Mouse (Mus musculus): ENCODE results near the gene Rapgef5. TPM values are rescaled to one million over a fixed set of nuclear protein-coding genes. Genes with fewer than 3 reads are reported as not detected.

The Rapgef5 gene
- polyA plus RNA-seq, 1 experiment from 2014 or later = 25.7 TPM

GRCm38 (mm10) chr12:117699950-117700665 lies 183.8 kb downstream of the Rapgef5 start:
- no peak for DNase-seq (ENCODE audit: low spot score)
- H3K4me1 ChIP-seq (ENCODE audit: control insufficient read depth, insufficient read depth, low read length) = peaks cover 2% of the 10 kb centered on the region; the same call in 1 of the 2 replicates
- no peak for ATAC-seq
- no peak overlapping the region for H3K4me2 ChIP-seq (ENCODE audit: low read length)
- no peaks in the 10 kb centered on the region for H3K36me3 ChIP-seq (ENCODE audit: control insufficient read depth, insufficient read depth, low read length)
- no peak overlapping the region for H3K27ac ChIP-seq (ENCODE audit: low read depth, low read length)
- H3K27me3 ChIP-seq (replicated peaks; ENCODE audit: control insufficient read depth, insufficient read depth, low read length) = no peaks in the 10 kb centered on the region
- H3K4me3 ChIP-seq (ENCODE audit: low read depth, low read length) = no peak overlapping the region
- no peaks in the 10 kb centered on the region for H3K9me3 ChIP-seq (replicated peaks; ENCODE audit: control insufficient read depth, low read length)
- WGBS = 81% methylated on average over 3 of the region's 3 CpGs
- H3K9ac ChIP-seq (ENCODE audit: low read length) = no peak overlapping the region

GRCm38 (mm10) chr12:117700927-117701326 lies 184.6 kb downstream of the Rapgef5 start:
- ATAC-seq (no peak), DNase-seq (ENCODE audit: low spot score) (no peak)
- H3K4me1 ChIP-seq (ENCODE audit: control insufficient read depth, insufficient read depth, low read length) = peaks cover 2% of the 10 kb centered on the region; the same call in 1 of the 2 replicates
- no peak overlapping the region for H3K9ac ChIP-seq (ENCODE audit: low read length)
- no peaks in the 10 kb centered on the region for H3K27me3 ChIP-seq (replicated peaks; ENCODE audit: control insufficient read depth, insufficient read depth, low read length)
- H3K36me3 ChIP-seq (ENCODE audit: control insufficient read depth, insufficient read depth, low read length) = no peaks in the 10 kb centered on the region
- H3K9me3 ChIP-seq (replicated peaks; ENCODE audit: control insufficient read depth, low read length) = no peaks in the 10 kb centered on the region
- no peak overlapping the region for H3K27ac ChIP-seq (ENCODE audit: low read depth, low read length)
- H3K4me3 ChIP-seq (ENCODE audit: low read depth, low read length) = no peak overlapping the region
- no peak overlapping the region for H3K4me2 ChIP-seq (ENCODE audit: low read length)
- 87% methylated on average over 6 of the region's 6 CpGs for WGBS

DNA sequence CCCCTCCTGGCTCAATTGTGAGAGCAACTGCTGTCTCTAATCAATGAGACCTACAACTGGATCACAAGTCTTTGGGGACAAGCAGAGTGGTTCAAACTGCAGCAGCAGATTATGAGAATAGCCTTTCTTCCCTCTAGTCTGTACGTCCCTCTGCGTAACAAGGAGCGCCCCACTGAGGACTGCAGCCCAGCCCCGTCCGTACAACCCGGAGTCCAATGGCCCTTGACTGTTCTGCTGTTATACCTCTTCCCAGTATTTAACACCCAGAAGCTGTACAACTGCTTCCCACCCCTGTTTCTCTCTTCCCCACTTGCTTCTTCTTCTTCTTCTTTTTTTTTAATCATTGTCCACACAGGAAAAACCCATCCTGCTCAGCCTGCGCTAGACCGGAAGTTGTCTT lies 186.0 kb downstream of the Rapgef5 start:
- no peaks in the 10 kb centered on the region for H3K36me3 ChIP-seq (ENCODE audit: control insufficient read depth, insufficient read depth, low read length)
- DNase-seq (ENCODE audit: low spot score) = no peak

DNA sequence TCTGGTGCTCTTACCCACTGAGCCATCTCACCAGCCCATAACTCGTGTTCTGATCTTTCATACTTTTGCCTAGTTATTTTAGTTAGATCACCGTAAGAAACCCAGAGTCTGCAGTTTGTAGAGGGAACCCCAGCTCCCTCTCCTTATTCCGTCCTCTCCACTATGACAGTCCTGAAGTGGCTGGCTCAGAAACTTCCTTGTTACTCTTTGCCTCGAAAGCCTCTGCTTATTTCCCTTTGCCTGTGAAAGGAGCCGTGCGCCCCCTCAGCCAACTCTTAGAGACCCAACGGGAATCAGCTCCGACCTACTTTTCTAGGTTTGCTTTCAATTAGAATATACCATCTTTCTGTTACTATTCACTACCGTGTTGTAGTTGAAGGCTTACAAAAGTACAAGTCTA lies 186.6 kb downstream of the Rapgef5 start:
- no peak overlapping the region for H3K4me3 ChIP-seq (ENCODE audit: low read depth, low read length)
- H3K27ac ChIP-seq (ENCODE audit: low read depth, low read length) = no peak overlapping the region
- H3K9me3 ChIP-seq (replicated peaks; ENCODE audit: control insufficient read depth, low read length) = no peaks in the 10 kb centered on the region
- H3K4me1 ChIP-seq (ENCODE audit: control insufficient read depth, insufficient read depth, low read length) = peaks cover 2% of the 10 kb centered on the region; the same call in 1 of the 2 replicates
- whole genome bisulfite sequencing = 88% methylated on average over 9 of the region's 9 CpGs
- no peaks in the 10 kb centered on the region for H3K27me3 ChIP-seq (replicated peaks; ENCODE audit: control insufficient read depth, insufficient read depth, low read length)
- no peak overlapping the region for H3K9ac ChIP-seq (ENCODE audit: low read length)
- no peak for DNase-seq (ENCODE audit: low spot score)
- no peak for ATAC-seq
- no peak overlapping the region for H3K4me2 ChIP-seq (ENCODE audit: low read length)
- H3K36me3 ChIP-seq (ENCODE audit: control insufficient read depth, insufficient read depth, low read length) = no peaks in the 10 kb centered on the region

More for the DNA sequence above, 186.0 kb downstream of the Rapgef5 start:
- Histone ChIP-seq H3K27me3 (replicated peaks; ENCODE audit: control insufficient read depth, insufficient read depth, low read length) (no peaks in the 10 kb centered on the region), H3K9me3 (replicated peaks; ENCODE audit: control insufficient read depth, low read length) (no peaks in the 10 kb centered on the region), H3K4me2 (ENCODE audit: low read length) (no peak overlapping the region), H3K4me1 (ENCODE audit: control insufficient read depth, insufficient read depth, low read length) (peaks cover 2% of the 10 kb centered on the region; the same call in 1 of the 2 replicates), H3K27ac (ENCODE audit: low read depth, low read length) (no peak overlapping the region), H3K4me3 (ENCODE audit: low read depth, low read length) (no peak overlapping the region), H3K9ac (ENCODE audit: low read length) (no peak overlapping the region)
- no peak for ATAC-seq
- WGBS = 94% methylated on average over 8 of the region's 8 CpGs

- no peak overlapping the region for H3K9ac ChIP-seq (ENCODE audit: low read length)
- H3K27ac ChIP-seq (ENCODE audit: low read depth, low read length) = no peak overlapping the region
- no peaks in the 10 kb centered on the region for H3K36me3 ChIP-seq (ENCODE audit: control insufficient read depth, insufficient read depth, low read length)
- 36% methylated on average over 2 of the region's 2 CpGs for WGBS
- H3K9me3 ChIP-seq (replicated peaks; ENCODE audit: control insufficient read depth, low read length) = no peaks in the 10 kb centered on the region
- H3K4me2 ChIP-seq (ENCODE audit: low read length) = no peak overlapping the region
- no peaks in the 10 kb centered on the region for H3K27me3 ChIP-seq (replicated peaks; ENCODE audit: control insufficient read depth, insufficient read depth, low read length)
- no peak for ATAC-seq
- no peak overlapping the region for H3K4me3 ChIP-seq (ENCODE audit: low read depth, low read length)
- DNase-seq (ENCODE audit: low spot score) = no peak
- H3K4me1 ChIP-seq (ENCODE audit: control insufficient read depth, insufficient read depth, low read length) = peaks cover 2% of the 10 kb centered on the region; the same call in 1 of the 2 replicates
These were observed 187.1 kb downstream of the Rapgef5 start for GRCm38 (mm10) chr12:117703413-117703812.

GRCm38 (mm10) chr12:117705308-117705707 lies 189.0 kb downstream of the Rapgef5 start:
- DNase-seq (ENCODE audit: low spot score) (no peak), ATAC-seq (no peak)
- Histone ChIP-seq H3K27me3 (replicated peaks; ENCODE audit: control insufficient read depth, insufficient read depth, low read length) (no peaks in the 10 kb centered on the region), H3K36me3 (ENCODE audit: control insufficient read depth, insufficient read depth, low read length) (no peaks in the 10 kb centered on the region), H3K9ac (ENCODE audit: low read length) (no peak overlapping the region), H3K4me3 (ENCODE audit: low read depth, low read length) (no peak overlapping the region), H3K4me1 (ENCODE audit: control insufficient read depth, insufficient read depth, low read length) (0 out of 2 replicates have a peak, but pooled peaks cover 2% of the 10 kb centered on the region), H3K9me3 (replicated peaks; ENCODE audit: control insufficient read depth, low read length) (no peaks in the 10 kb centered on the region), H3K4me2 (ENCODE audit: low read length) (no peak overlapping the region), H3K27ac (ENCODE audit: low read depth, low read length) (no peak overlapping the region)
- WGBS = 70% methylated on average over 3 of the region's 3 CpGs

DNA sequence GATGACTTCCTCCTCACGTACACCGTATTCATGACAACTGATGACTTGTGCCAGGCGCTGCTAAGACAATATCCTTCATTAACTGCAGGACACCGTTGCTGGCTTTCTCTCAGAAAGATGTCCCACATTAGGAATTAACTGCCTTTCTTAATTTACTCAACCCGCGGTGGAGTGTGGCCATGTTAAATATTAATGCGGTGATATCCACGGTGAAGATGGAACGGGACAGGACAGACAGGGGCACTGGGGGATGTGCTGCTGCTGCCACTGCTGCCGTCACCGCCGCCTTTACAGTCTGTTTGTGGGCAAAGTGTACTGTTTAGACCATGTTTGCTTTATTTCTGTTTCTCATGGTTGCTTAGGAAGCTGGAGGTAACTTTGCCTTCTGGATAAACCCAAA lies 193.0 kb downstream of the Rapgef5 start:
- Histone ChIP-seq H3K9me3 (replicated peaks; ENCODE audit: control insufficient read depth, low read length) (no peaks in the 10 kb centered on the region), H3K4me2 (ENCODE audit: low read length) (no peak overlapping the region), H3K27me3 (replicated peaks; ENCODE audit: control insufficient read depth, insufficient read depth, low read length) (no peaks in the 10 kb centered on the region), H3K4me3 (ENCODE audit: low read depth, low read length) (no peak overlapping the region), H3K27ac (ENCODE audit: low read depth, low read length) (no peak overlapping the region), H3K36me3 (ENCODE audit: control insufficient read depth, insufficient read depth, low read length) (no peaks in the 10 kb centered on the region), H3K4me1 (ENCODE audit: control insufficient read depth, insufficient read depth, low read length) (no peaks in the 10 kb centered on the region), H3K9ac (ENCODE audit: low read length) (no peak overlapping the region)
- DNase-seq (ENCODE audit: low spot score) = no peak
- ATAC-seq = no peak
- 79% methylated on average over 12 of the region's 12 CpGs for WGBS

DNA sequence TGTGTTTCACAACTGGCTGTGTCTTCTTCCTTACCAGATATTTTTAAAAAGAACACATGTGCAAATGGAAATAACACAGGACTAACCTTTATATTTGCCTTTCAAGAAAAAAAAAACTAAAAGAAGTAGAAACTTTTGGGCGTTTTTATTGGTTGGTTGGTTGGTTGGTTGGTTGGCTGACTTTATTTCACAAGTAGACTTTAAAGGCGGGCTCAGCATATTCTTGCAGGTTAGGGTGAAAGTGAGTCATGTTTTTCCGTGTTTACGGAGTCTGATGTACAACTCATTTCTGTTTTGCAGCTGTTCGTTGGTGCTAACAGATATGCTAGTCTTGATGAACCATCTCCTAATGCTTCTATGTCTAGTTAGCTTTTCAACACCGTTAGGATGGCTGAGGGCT lies 196.2 kb downstream of the Rapgef5 start:
- Histone ChIP-seq H3K9me3 (replicated peaks; ENCODE audit: control insufficient read depth, low read length) (no peaks in the 10 kb centered on the region), H3K4me2 (ENCODE audit: low read length) (no peak overlapping the region), H3K4me1 (ENCODE audit: control insufficient read depth, insufficient read depth, low read length) (no peaks in the 10 kb centered on the region), H3K36me3 (ENCODE audit: control insufficient read depth, insufficient read depth, low read length) (no peaks in the 10 kb centered on the region), H3K9ac (ENCODE audit: low read length) (no peak overlapping the region), H3K27me3 (replicated peaks; ENCODE audit: control insufficient read depth, insufficient read depth, low read length) (no peaks in the 10 kb centered on the region), H3K4me3 (ENCODE audit: low read depth, low read length) (no peak overlapping the region), H3K27ac (ENCODE audit: low read depth, low read length) (no peak overlapping the region)
- ATAC-seq (no peak), DNase-seq (ENCODE audit: low spot score) (no peak)
- WGBS = 89% methylated on average over 6 of the region's 6 CpGs

- Histone ChIP-seq H3K9me3 (replicated peaks; ENCODE audit: control insufficient read depth, low read length) (no peaks in the 10 kb centered on the region), H3K27ac (ENCODE audit: low read depth, low read length) (no peak overlapping the region), H3K27me3 (replicated peaks; ENCODE audit: control insufficient read depth, insufficient read depth, low read length) (no peaks in the 10 kb centered on the region), H3K9ac (ENCODE audit: low read length) (no peak overlapping the region), H3K4me3 (ENCODE audit: low read depth, low read length) (no peak overlapping the region), H3K36me3 (ENCODE audit: control insufficient read depth, insufficient read depth, low read length) (no peaks in the 10 kb centered on the region), H3K4me1 (ENCODE audit: control insufficient read depth, insufficient read depth, low read length) (no peaks in the 10 kb centered on the region), H3K4me2 (ENCODE audit: low read length) (no peak overlapping the region)
- 35% methylated on average over 6 of the region's 6 CpGs for WGBS
- ATAC-seq (peak; percentile 62), DNase-seq (ENCODE audit: low spot score) (peak; percentile 50)
These were observed 197.3 kb downstream of the Rapgef5 start for GRCm38 (mm10) chr12:117713616-117714015.
